Mouse (Mus musculus) CD4-positive, CD25-positive, alpha-beta regulatory T cell, adult 4 months (primary cell): ENCODE measurements at regions not wholly inside any gene's neighbourhood (a gene's known extent, or its start where the extent isn't known, plus 50 kb on each side); places are given as distances from the start of the nearest gene placed in this dataset.

Experiments
- ATAC-seq: one replicate; pipeline ENCODE4 v1.8.0; 2017

- no peak for ATAC-seq
Measured at GRCm38 (mm10) chr15:36852229-36852821, 155.2 kb downstream of the Zfp706 start.

- ATAC-seq, result no peak
Measured at GRCm38 (mm10) chr15:36848238-36848637, 159.3 kb downstream of the Zfp706 start.

- no peak for ATAC-seq
Measured at GRCm38 (mm10) chr15:36846806-36847205, 160.8 kb downstream of the Zfp706 start.
